Mouse (Mus musculus): ENCODE measurements around the gene Mad1l1. TPM values are rescaled to one million over a fixed set of nuclear protein-coding genes. Genes with fewer than 3 reads are reported as not detected.

Mad1l1 gene
- polyA plus RNA-seq, 1 experiment from 2014 or later, result 25.2 TPM

DNA sequence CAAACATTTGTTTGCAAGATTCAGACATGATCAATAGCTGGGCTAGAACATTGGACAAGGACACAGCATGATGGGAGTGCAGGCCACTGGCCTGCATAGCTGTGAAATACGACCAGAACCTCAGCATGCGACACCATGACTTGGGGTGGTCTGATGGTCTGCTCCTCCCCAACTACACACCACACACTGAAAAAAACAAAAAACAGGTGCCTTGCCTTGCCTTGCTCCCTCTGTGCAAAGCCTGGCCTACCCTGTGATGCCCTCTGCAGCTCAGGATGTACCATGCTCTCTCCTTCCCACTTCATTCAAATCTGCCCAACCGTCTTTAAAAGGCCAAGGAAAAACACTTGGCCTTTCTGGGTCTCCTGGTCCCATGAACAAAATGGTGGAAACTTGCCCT lies 63.3 kb downstream of the Mad1l1 start:
- no peak overlapping the region for H3K4me3 ChIP-seq
- WGBS, result 79% methylated on average over 3 of the region's 3 CpGs
- no peaks in the 10 kb centered on the region for H3K4me1 ChIP-seq
- H3K27ac ChIP-seq (replicated peaks), result no peak overlapping the region
- H3K4me2 ChIP-seq, result no peak overlapping the region
- peaks cover 22% of the 10 kb centered on the region for H3K36me3 ChIP-seq
- no peak for ATAC-seq (ENCODE audit: extremely low read depth, insufficient number of reproducible peaks, low FRiP score, low TSS enrichment)
- H3K9me3 ChIP-seq, result no peaks in the 10 kb centered on the region
- no peak overlapping the region for H3K9ac ChIP-seq
- H3K27me3 ChIP-seq (replicated peaks), result peaks cover 68% of the 10 kb centered on the region

- Histone ChIP-seq H3K9ac (no peak overlapping the region), H3K4me1 (no peaks in the 10 kb centered on the region), H3K9me3 (no peaks in the 10 kb centered on the region), H3K27me3 (replicated peaks) (peaks cover 62% of the 10 kb centered on the region), H3K4me3 (no peak overlapping the region), H3K36me3 (peaks cover 22% of the 10 kb centered on the region), H3K27ac (replicated peaks) (no peak overlapping the region), H3K4me2 (no peak overlapping the region)
- ATAC-seq (ENCODE audit: extremely low read depth, insufficient number of reproducible peaks, low FRiP score, low TSS enrichment), result no peak
- WGBS, result 82% methylated on average over 5 of the region's 5 CpGs
Observed at GRCm38 (mm10) chr5:140257439-140257838, 63.9 kb downstream of the Mad1l1 start.

DNA sequence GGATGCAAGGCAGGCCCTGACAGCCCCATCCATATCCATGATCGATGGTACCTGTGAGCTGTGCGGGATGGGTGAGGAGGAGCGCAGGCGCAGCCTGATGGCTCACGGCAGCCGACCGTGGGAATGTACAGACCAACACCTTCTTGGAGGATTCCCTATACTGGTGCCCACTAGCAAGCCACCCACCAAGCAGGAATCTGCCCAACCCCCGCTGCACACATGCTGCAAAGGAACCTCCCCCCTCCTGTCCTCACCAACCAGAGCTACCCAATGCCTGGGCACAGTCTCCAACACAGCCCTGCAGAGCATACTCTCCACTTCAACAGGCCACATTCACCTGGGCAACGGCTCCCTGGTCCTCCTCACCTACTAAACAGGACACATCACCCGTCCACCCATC lies 64.7 kb downstream of the Mad1l1 start:
- Histone ChIP-seq H3K4me3 (no peak overlapping the region), H3K27me3 (replicated peaks) (peaks cover 54% of the 10 kb centered on the region), H3K9me3 (no peaks in the 10 kb centered on the region), H3K4me1 (no peaks in the 10 kb centered on the region), H3K27ac (replicated peaks) (no peak overlapping the region), H3K9ac (no peak overlapping the region), H3K36me3 (peaks cover 22% of the 10 kb centered on the region), H3K4me2 (no peak overlapping the region)
- WGBS, result 87% methylated on average over 10 of the region's 10 CpGs
- no peak; the same call in 1 of the 2 replicates for ATAC-seq (ENCODE audit: extremely low read depth, insufficient number of reproducible peaks, low FRiP score, low TSS enrichment)

DNA sequence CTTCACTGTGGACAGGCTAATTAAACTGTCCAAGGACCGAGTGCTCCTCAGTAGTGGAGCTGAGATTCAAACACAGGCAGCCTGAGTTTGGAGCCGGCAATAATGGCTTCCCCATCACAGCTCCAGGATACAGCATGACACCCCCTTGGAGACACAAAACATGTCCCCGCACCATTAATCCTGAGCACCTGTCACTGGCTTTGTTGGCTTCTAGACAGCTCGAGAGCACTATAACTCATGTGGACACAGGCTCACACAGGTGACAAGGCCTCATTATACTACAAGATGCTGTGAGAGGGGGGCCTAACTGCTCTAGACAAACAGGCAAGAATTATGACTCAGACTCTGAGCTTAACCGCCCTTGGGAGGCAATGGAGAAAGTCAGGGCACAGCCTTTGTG lies 66.1 kb downstream of the Mad1l1 start:
- no peaks in the 10 kb centered on the region for H3K9me3 ChIP-seq
- 83% methylated on average over 5 of the region's 5 CpGs for WGBS
- H3K27ac ChIP-seq (replicated peaks), result no peak overlapping the region
- no peak overlapping the region for H3K4me2 ChIP-seq
- no peak overlapping the region for H3K9ac ChIP-seq
- peaks cover 44% of the 10 kb centered on the region for H3K27me3 ChIP-seq (replicated peaks)
- no peaks in the 10 kb centered on the region for H3K4me1 ChIP-seq
- ATAC-seq (ENCODE audit: extremely low read depth, insufficient number of reproducible peaks, low FRiP score, low TSS enrichment), result no peak
- H3K36me3 ChIP-seq, result peaks cover 12% of the 10 kb centered on the region
- no peak overlapping the region for H3K4me3 ChIP-seq

- H3K9ac ChIP-seq, result no peak overlapping the region
Observed at GRCm38 (mm10) chr5:140254656-140255055, 66.7 kb downstream of the Mad1l1 start.

DNA sequence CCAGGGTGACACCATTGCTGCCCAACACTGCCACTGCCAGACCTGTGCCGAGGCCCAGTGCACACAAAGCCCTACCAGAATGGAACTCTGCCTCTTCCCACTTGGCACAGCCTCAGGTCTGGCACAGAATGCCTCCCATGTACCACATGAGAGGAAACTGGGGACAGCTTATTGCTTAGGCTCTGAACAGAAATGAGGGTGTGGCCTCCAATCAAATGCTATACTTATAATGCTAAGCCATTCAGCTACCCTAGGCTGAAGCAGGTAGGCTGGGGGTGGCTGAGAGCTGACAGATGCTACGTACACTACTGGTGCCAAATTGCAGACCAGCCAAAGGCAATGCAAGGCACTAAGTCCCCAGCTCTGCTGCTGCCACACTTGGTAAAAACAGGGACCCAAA lies 69.4 kb downstream of the Mad1l1 start:
- Histone ChIP-seq H3K27me3 (replicated peaks) (peaks cover 21% of the 10 kb centered on the region; the same call in 1 of the 2 replicates), H3K9ac (no peak overlapping the region), H3K4me1 (no peaks in the 10 kb centered on the region), H3K9me3 (no peaks in the 10 kb centered on the region), H3K4me3 (no peak overlapping the region), H3K27ac (replicated peaks) (no peak overlapping the region), H3K4me2 (no peak overlapping the region), H3K36me3 (peaks cover 2% of the 10 kb centered on the region; the same call in 1 of the 2 replicates)
- 83% methylated on average over 2 of the region's 2 CpGs for WGBS
- ATAC-seq (ENCODE audit: extremely low read depth, insufficient number of reproducible peaks, low FRiP score, low TSS enrichment), result no peak

More at GRCm38 (mm10) chr5:140254656-140255055, 66.7 kb downstream of the Mad1l1 start:
- Histone ChIP-seq H3K9me3 (no peaks in the 10 kb centered on the region), H3K4me1 (no peaks in the 10 kb centered on the region), H3K27ac (replicated peaks) (no peak overlapping the region), H3K4me3 (no peak overlapping the region), H3K27me3 (replicated peaks) (peaks cover 38% of the 10 kb centered on the region), H3K36me3 (peaks cover 9% of the 10 kb centered on the region), H3K4me2 (no peak overlapping the region)
- no peak for ATAC-seq (ENCODE audit: extremely low read depth, insufficient number of reproducible peaks, low FRiP score, low TSS enrichment)
- whole genome bisulfite sequencing, result 96% methylated on average over 1 of the region's 1 CpGs

DNA sequence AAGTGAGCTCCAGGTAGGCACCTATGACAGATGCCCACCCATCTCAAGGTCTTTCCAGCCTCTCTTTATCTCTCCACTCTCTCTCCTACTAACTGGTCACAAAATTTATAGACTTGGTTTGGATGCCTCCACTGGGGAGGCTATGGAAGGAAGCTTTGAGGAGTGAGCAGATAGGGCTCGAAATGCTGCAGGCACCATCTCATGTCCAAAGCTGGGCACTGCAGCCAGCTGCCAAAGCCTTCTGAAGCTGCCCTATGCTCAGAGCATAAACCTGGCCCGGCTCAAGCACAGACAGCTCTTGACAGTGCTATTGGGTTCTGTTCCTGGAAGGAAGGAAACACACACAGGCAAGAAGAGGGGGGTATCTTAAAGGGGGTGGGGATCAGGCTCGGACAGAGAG lies 71.0 kb downstream of the Mad1l1 start:
- no peak overlapping the region for H3K4me3 ChIP-seq
- no peaks in the 10 kb centered on the region for H3K4me1 ChIP-seq
- H3K36me3 ChIP-seq, result peaks cover 4% of the 10 kb centered on the region; the same call in 1 of the 2 replicates
- no peaks in the 10 kb centered on the region for H3K9me3 ChIP-seq
- no peak overlapping the region for H3K9ac ChIP-seq
- no peak overlapping the region for H3K4me2 ChIP-seq
- ATAC-seq (ENCODE audit: extremely low read depth, insufficient number of reproducible peaks, low FRiP score, low TSS enrichment), result no peak
- H3K27me3 ChIP-seq (replicated peaks), result peaks cover 9% of the 10 kb centered on the region; the same call in 1 of the 2 replicates
- no peak overlapping the region for H3K27ac ChIP-seq (replicated peaks)
- WGBS, result 76% methylated on average over 3 of the region's 3 CpGs

DNA sequence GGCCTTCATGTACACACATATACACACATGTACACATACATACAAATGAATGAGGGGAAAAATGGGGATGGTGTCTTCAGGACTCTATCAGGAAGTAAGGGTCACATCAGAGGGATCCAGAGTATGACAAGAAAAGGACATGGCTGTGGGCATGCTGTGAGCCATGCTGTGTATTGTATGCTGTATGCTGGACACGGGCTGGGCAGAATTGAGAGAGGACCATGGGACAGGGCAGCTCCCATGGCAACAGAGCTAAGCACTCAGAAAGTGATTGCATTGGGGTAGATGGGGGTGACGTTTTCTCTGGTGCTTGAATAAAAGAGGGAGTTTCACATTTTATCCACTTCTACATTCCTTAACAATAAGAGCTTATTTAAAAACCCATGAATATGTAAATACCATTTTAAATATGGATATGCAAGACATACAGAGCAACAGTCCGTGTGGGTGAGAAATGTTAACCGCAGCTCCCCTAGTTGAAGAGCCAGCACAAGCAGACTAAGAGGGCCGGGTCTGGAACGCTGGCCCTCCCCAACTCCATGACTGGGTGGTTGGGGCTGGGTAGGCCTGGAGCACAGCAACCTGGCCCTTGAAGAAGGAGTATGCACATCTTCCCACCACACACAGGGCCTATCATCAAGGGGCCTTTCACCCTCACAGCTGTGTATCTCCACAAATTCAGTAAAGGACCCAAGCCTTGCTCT lies 71.8 kb downstream of the Mad1l1 start:
- H3K27me3 ChIP-seq (replicated peaks), result peaks cover 8% of the 10 kb centered on the region; the same call in 1 of the 2 replicates
- H3K4me1 ChIP-seq, result no peaks in the 10 kb centered on the region
- no peak overlapping the region for H3K9ac ChIP-seq
- 90% methylated on average over 6 of the region's 6 CpGs for WGBS
- no peak overlapping the region for H3K4me3 ChIP-seq
- no peak overlapping the region for H3K4me2 ChIP-seq
- H3K36me3 ChIP-seq, result peaks cover 4% of the 10 kb centered on the region; the same call in 1 of the 2 replicates
- no peak for ATAC-seq (ENCODE audit: extremely low read depth, insufficient number of reproducible peaks, low FRiP score, low TSS enrichment)
- no peak overlapping the region for H3K27ac ChIP-seq (replicated peaks)
- H3K9me3 ChIP-seq, result no peaks in the 10 kb centered on the region

- ATAC-seq (ENCODE audit: extremely low read depth, insufficient number of reproducible peaks, low FRiP score, low TSS enrichment), result no peak
- Histone ChIP-seq H3K4me2 (no peak overlapping the region), H3K9me3 (no peaks in the 10 kb centered on the region), H3K4me3 (no peak overlapping the region), H3K9ac (no peak overlapping the region), H3K4me1 (no peaks in the 10 kb centered on the region), H3K27ac (replicated peaks) (no peak overlapping the region), H3K36me3 (peaks cover 4% of the 10 kb centered on the region; the same call in 1 of the 2 replicates), H3K27me3 (replicated peaks) (peaks cover 8% of the 10 kb centered on the region; the same call in 1 of the 2 replicates)
- 71% methylated on average over 2 of the region's 2 CpGs for WGBS
Observed at GRCm38 (mm10) chr5:140248101-140248500, 73.3 kb downstream of the Mad1l1 start.

- Histone ChIP-seq H3K36me3 (no peaks in the 10 kb centered on the region), H3K27me3 (replicated peaks) (no peaks in the 10 kb centered on the region), H3K4me2 (no peak overlapping the region), H3K9ac (no peak overlapping the region), H3K4me1 (peaks cover 13% of the 10 kb centered on the region; the same call in 1 of the 2 replicates), H3K27ac (replicated peaks) (no peak overlapping the region), H3K9me3 (no peaks in the 10 kb centered on the region), H3K4me3 (no peak overlapping the region)
- ATAC-seq (ENCODE audit: extremely low read depth, insufficient number of reproducible peaks, low FRiP score, low TSS enrichment), result no peak
- WGBS, result 75% methylated on average over 3 of the region's 3 CpGs
Observed at GRCm38 (mm10) chr5:140240235-140240634, 81.1 kb downstream of the Mad1l1 start.

GRCm38 (mm10) chr5:140238880-140239279 lies 82.5 kb downstream of the Mad1l1 start:
- no peak overlapping the region for H3K4me3 ChIP-seq
- ATAC-seq (ENCODE audit: extremely low read depth, insufficient number of reproducible peaks, low FRiP score, low TSS enrichment), result no peak
- no peak overlapping the region for H3K9ac ChIP-seq
- H3K27ac ChIP-seq (replicated peaks), result no peak overlapping the region
- no peak overlapping the region for H3K4me2 ChIP-seq
- H3K27me3 ChIP-seq (replicated peaks), result no peaks in the 10 kb centered on the region
- 61% methylated on average over 3 of the region's 3 CpGs for WGBS
- peaks cover 13% of the 10 kb centered on the region; the same call in 1 of the 2 replicates for H3K4me1 ChIP-seq
- H3K36me3 ChIP-seq, result no peaks in the 10 kb centered on the region
- H3K9me3 ChIP-seq, result no peaks in the 10 kb centered on the region

GRCm38 (mm10) chr5:140230818-140231217 lies 90.5 kb downstream of the Mad1l1 start:
- H3K9ac ChIP-seq, result no peak overlapping the region
- no peak overlapping the region for H3K4me2 ChIP-seq
- no peaks in the 10 kb centered on the region for H3K9me3 ChIP-seq
- 88% methylated on average over 6 of the region's 6 CpGs for WGBS
- H3K4me1 ChIP-seq, result no peaks in the 10 kb centered on the region
- no peak for ATAC-seq (ENCODE audit: extremely low read depth, insufficient number of reproducible peaks, low FRiP score, low TSS enrichment)
- H3K36me3 ChIP-seq, result no peaks in the 10 kb centered on the region
- no peak overlapping the region for H3K4me3 ChIP-seq
- H3K27me3 ChIP-seq (replicated peaks), result no peaks in the 10 kb centered on the region
- no peak overlapping the region for H3K27ac ChIP-seq (replicated peaks)

Measured in heart, embryonic 13.5 days (tissue).